Mouse (Mus musculus): Measurements from ENCODE around the gene Syngr2.

Syngr2 gene

DNA sequence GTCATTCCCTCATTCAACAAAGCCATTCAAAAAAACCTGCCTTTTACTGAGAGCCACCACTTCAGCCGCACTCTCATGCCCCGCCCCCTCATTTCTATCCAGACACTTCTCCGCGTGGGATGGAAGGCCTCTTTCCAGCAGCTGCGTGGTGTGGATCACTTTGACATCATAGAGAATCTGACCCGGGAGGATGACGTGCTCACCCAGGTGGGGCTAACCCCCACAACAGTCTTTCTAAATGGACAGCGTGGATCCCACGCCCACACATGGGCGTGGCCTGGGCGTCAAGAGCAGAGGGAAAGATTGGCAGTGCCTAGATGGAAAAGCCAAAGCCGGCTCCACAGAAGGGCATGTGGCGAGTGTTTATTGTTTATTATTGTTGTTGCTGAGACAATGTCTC lies 26.8 kb downstream of the Syngr2 start:
- peak in 1 of 2 experiments; percentile 29 for DNase-seq

DNA sequence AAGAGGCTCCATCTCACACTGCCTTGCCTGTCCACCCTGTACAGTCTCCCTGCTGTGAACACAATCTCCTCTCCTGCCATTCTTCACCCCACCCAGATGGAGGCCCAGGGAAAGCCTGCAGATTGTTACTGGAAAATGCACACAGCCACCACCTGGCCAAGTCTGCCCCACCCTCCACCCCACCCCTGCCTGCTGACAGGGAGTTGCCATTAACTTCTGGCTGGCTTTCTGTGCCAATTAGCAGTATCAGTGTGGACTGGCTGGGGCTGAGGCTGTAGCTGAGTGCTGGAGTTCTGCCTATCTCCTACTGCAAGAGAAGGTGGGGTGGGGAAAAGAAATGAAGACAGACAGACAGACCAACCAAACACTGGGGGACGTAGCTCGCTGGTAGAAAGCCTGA lies 29.1 kb downstream of the Syngr2 start:
- no peak for DNase-seq

DNA sequence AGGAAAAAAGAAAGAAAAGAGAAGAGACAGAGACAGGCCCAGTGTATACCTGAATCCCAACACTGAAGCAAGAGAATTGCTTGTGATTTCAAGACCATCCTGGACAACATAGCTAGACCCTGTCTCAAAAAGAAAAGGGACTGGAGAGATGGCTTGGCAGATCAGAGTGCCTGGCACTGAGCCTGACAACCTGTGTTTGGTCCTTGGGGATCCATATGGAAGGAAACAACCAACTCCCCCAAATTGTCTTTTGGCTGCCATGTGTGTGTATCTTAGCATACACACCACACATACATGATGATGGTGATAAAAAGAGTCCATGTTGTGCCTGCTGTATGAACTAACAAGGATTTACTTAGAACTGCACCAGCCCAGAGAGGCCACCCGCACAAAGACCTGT lies 29.6 kb downstream of the Syngr2 start:
- DNase-seq = peak in 1 of 2 experiments; percentile 38

DNA sequence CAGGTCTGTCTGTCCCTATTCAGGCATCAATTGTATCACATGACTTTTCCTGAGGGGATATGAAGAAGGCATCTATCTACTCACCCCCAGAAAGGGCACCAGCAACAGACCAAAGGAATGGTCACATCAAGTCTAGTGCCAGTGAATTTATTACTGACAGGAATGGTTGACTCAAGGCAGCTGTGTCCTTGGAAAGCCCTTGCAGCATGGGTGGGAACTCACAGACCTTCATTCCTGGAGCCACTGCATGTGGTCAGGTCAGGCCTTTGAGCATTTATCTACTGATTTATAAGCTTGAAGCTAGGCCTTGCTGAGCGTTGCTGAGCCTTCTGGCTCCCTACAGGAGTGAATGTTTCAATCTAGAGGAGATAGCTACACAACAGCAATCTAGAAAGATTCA lies 31.4 kb downstream of the Syngr2 start:
- no peak for DNase-seq

DNA sequence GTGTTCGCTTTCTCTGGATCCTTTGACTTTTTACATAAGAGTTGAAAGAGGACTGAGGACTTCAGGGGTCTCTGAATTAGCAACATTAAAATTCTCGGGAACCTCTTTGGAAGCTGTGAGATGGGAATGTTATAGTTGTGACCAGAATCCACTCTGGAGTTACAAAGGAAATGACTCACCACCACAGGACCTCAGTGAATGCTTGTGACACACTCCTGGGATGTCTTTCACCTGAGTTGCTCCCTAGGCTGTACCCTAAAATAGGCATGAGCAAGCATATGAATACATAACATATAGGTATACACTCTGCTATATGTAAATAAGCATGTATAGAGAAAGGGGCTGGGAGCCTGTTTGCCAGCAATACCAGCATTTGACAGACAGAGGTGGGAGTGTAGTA lies 34.0 kb downstream of the Syngr2 start:
- no peak for DNase-seq

- no peak for DNase-seq
Observed at GRCm38 (mm10) chr11:117844997-117845396, 35.5 kb downstream of the Syngr2 start.

GRCm38 (mm10) chr11:117845651-117846050 lies 36.2 kb downstream of the Syngr2 start:
- no peak for DNase-seq

- DNase-seq = no peak
Observed at GRCm38 (mm10) chr11:117846640-117847039, 37.2 kb downstream of the Syngr2 start.

- DNase-seq = no peak
Observed at GRCm38 (mm10) chr11:117847593-117848215, 38.2 kb downstream of the Syngr2 start.

- no peak for DNase-seq
Observed at GRCm38 (mm10) chr11:117848271-117848984, 39.0 kb downstream of the Syngr2 start.

GRCm38 (mm10) chr11:117848985-117849671 lies 39.7 kb downstream of the Syngr2 start, which contains the start of gene Birc5:
Gene Birc5 (plus strand): TSS chr11:117849251.
- peak; percentile 97 to 98 for DNase-seq

- DNase-seq = no peak
Observed at GRCm38 (mm10) chr11:117852875-117853274, 43.4 kb downstream of the Syngr2 start.

GRCm38 (mm10) chr11:117854241-117854640 lies 44.8 kb downstream of the Syngr2 start:
- DNase-seq = no peak

GRCm38 (mm10) chr11:117855360-117855759 lies 45.9 kb downstream of the Syngr2 start:
- DNase-seq = no peak

DNA sequence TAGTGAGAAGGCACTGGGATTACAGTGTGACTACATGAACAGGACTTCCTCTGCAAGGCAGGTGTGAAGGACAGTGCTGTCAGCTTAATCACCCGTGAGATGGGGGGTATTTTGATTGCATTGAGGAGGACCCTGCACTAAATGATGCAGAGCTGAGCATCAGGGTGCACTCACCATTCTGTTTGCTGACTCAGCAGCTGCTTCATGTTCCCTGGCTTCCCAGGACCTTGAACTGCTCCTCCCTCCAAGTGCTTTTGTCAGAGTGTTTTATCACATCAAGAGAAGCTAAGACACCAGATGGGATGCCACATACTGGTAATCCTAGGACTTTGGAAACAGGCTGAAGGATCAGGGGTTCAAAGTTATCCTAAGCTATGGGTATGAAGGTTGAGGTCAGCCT lies 46.5 kb downstream of the Syngr2 start:
- DNase-seq = no peak

GRCm38 (mm10) chr11:117857462-117857861 lies 48.0 kb downstream of the Syngr2 start:
- no peak for DNase-seq

DNA sequence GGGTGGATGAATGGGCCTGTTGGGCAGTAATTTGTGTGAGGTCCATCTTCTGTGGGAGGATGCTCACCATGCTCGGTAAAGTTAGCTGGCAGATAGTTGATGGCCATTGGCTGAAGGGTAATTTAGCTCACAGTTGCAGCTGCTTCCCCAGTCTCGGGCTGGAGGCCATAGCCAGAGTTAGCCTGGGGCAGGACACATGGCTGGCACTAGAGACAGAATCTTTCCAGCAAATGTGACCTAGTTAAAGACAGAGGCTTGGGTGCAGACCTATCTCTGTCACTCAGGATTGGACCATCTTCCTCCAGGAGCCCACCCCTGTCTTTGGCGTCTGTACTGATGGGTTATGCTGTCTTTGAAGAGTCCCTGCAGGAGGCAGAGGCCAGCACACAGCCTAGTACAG lies 48.9 kb downstream of the Syngr2 start:
- no peak for DNase-seq

DNA sequence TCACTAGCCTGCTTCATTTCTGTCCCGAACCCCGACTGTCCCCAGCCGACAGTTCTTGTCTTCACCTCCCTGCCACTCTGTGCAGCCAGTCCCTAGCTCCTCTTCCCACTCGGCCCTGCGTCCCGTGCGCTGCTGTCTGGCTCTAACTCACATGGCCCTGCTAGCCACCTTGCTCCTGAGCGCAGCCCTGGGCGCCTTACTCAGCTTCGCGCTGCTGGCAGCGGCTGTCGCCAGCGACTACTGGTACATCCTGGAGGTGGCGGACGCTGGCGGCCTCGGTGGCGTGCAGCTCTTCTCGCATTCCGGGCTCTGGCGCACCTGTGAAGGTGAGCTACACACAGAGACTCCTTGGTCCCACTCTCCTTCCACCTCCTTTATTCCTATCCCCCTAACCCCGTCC lies 51.1 kb downstream of the Syngr2 start, which contains the start of gene Tmem235:
Gene Tmem235, plus strand, starts transcription at position 152 of the 400 bp plus-strand sequence.
- DNase-seq = no peak

DNA sequence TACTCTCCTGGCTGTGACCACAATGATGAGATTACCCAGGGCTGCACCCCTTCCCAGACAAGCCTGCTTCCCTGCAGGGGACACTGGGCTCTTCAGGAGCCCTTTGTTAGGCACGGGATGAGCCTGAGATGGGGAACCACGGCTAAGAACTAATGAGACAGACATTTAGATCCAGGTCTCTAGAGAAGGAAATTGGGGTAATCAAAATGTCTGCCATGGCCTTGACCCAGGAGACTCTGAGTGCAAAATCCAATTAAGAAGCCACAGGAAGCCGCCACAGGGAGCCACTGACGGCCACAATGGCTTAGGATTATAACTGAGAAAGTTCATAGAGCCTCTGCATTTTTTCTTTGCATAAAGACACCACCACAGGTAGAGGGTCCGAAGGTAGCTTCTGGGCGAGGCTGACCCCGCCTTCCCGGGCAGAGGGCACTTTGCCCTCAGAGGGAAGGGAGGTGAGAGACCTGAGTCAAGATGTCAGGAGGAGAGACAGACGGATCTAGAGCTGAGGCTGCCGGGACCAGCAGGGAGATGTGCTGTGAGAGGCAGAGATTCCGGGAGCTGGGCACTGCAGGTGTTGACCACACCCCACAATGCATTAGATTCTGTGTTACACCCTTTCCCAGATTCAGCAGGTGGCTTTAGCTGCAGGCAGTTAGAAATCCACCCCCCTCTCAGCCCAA lies 53.8 kb downstream of the Syngr2 start:
- DNase-seq = no peak
